Mouse (Mus musculus) cerebellum, adult 2 months (tissue): ENCODE data around the gene Ddx19b. TPM values are rescaled to one million over a fixed set of nuclear protein-coding genes. Genes with fewer than 3 reads are reported as not detected.
A peak's percentile ranks its signal among the peaks of the same experiment; 100 is the strongest.

Experiments used
- DNase-seq, 2 experiments: peaks; one replicate each; pipeline ENCODE4 v3.0.0; 2021
- H3K27ac ChIP-seq: fragments of 200-500 bp; 2 replicates; pipeline ENCODE4 v1.5.1; 2012; ENCODE audit warnings: low read length, control low read depth, inconsistent platforms; ENCODE audit not compliant: insufficient read depth
- H3K27me3 ChIP-seq: fragments of 200-500 bp; 2 replicates; pipeline ENCODE4 v1.6.1; 2012; ENCODE audit warnings: inconsistent platforms, mild to moderate bottlenecking, low read length, moderate library complexity; ENCODE audit not compliant: control insufficient read depth, insufficient read depth
- H3K4me1 ChIP-seq: fragments of 200-500 bp; 2 replicates; pipeline ENCODE4 v1.6.1; 2011; ENCODE audit warnings: low read length; ENCODE audit not compliant: control insufficient read depth, insufficient read depth
- H3K4me3 ChIP-seq: fragments of 200-500 bp; replicated peaks from 2 replicates; pipeline ENCODE3; 2011; ENCODE audit warnings: mild to moderate bottlenecking, low read depth, low read length, control low read depth; ENCODE audit not compliant: insufficient read depth
- CTCF ChIP-seq: fragments of 200-500 bp; IDR thresholded peaks from 2 replicates; pipeline ENCODE4 v1.5.1; 2011; ENCODE audit warnings: low read depth, mild to moderate bottlenecking, control low read depth, low read length, moderate library complexity, borderline replicate concordance; ENCODE audit not compliant: insufficient read depth
- POLR2A ChIP-seq: fragments of 200-500 bp; IDR thresholded peaks from 2 replicates; pipeline ENCODE4 v1.6.1; 2011; ENCODE audit warnings: low read length, control low read depth, borderline replicate concordance; ENCODE audit not compliant: insufficient read depth
- WGBS: fragments of 180-500 bp; shearing (Covaris S2); methylation state at CpG from one replicate; pipeline ENCODE4 v1.1.7; 2018; 5-methylcytosine and 5-hydroxymethylcytosine counted together
- polyA plus RNA-seq: library from polyadenylated mRNA; depleted of rRNA; stranded (reverse); fragments of >200 nt; gene quantifications from 2 replicates; pipeline ENCODE4 v1.2.3, GENCODE M21; 2012; rRNA removed

Ddx19b gene
- polyA plus RNA-seq, 1 experiment, result 13.6 TPM

GRCm38 (mm10) chr8:110958135-110958534, 73.4 kb downstream of the Ddx19b start:
- peaks cover 42% of the 10 kb centered on the region for H3K4me1 ChIP-seq
- 25% methylated on average over 5 of the region's 5 CpGs for WGBS
- TF ChIP-seq POLR2A (no peak), CTCF (no peak)
- no peaks in the 10 kb centered on the region for H3K27me3 ChIP-seq
- DNase-seq, result peak; percentile 54 to 62
- H3K27ac ChIP-seq, result peak overlapping the region; percentile 99
- peak overlapping the region; percentile 67 for H3K4me3 ChIP-seq

- peak; percentile 65; the same call in 1 of the 2 replicates for TF ChIP-seq POLR2A
- TF ChIP-seq CTCF, result peak; percentile 58
- H3K27ac ChIP-seq, result peak overlapping the region; percentile 99
- peak in 1 of 2 experiments; percentile 85 for DNase-seq
- 9% methylated on average over 19 of the region's 19 CpGs for WGBS
- H3K4me1 ChIP-seq, result peaks cover 42% of the 10 kb centered on the region
- peak overlapping the region; percentile 67 for H3K4me3 ChIP-seq
- H3K27me3 ChIP-seq, result no peaks in the 10 kb centered on the region
Observed at GRCm38 (mm10) chr8:110957471-110957870, 74.1 kb downstream of the Ddx19b start.

- peak overlapping the region; percentile 99 for H3K27ac ChIP-seq
- peak overlapping the region; percentile 67 for H3K4me3 ChIP-seq
- TF ChIP-seq POLR2A (no peak), CTCF (no peak)
- peaks cover 37% of the 10 kb centered on the region for H3K4me1 ChIP-seq
- WGBS, result 11% methylated on average over 15 of the region's 15 CpGs
- H3K27me3 ChIP-seq, result no peaks in the 10 kb centered on the region
- DNase-seq, result peak; percentile 79 to 80
Observed at GRCm38 (mm10) chr8:110956619-110957450, 74.7 kb downstream of the Ddx19b start.

- Histone ChIP-seq H3K27ac (no peak overlapping the region), H3K27me3 (no peaks in the 10 kb centered on the region), H3K4me1 (peaks cover 40% of the 10 kb centered on the region), H3K4me3 (no peak overlapping the region)
- no peak for TF ChIP-seq POLR2A
- TF ChIP-seq CTCF, result no peak
- DNase-seq, result no peak
- 69% methylated on average over 8 of the region's 8 CpGs for WGBS
Observed at GRCm38 (mm10) chr8:110954776-110955175, 76.8 kb downstream of the Ddx19b start.

Other genes starting within 250 kb of the Ddx19b start
- 15.8 and 21.1 TPM in 2 replicates for gene Il34, start 225.8 kb downstream of the Ddx19b start, polyA plus RNA-seq
- 56.5 and 60.2 TPM in 2 replicates for gene Cog4, start 185.2 kb downstream of the Ddx19b start, polyA plus RNA-seq
- 44.5 and 49.9 TPM in 2 replicates for gene Sf3b3, start 185.0 kb downstream of the Ddx19b start, polyA plus RNA-seq
- 27.1 and 31.0 TPM in 2 replicates for gene Fuk, start 129.3 kb downstream of the Ddx19b start, polyA plus RNA-seq
- gene St3gal2, start 111.8 kb downstream of the Ddx19b start, polyA plus RNA-seq, result 81.1 and 88.6 TPM in 2 replicates
- gene Ddx19a, start 34.0 kb downstream of the Ddx19b start, polyA plus RNA-seq, result 29.4 and 32.1 TPM in 2 replicates
- gene Aars, start 1.4 kb upstream of the Ddx19b start, polyA plus RNA-seq, result 101 and 108 TPM in 2 replicates
- gene Exosc6, start 24.6 kb upstream of the Ddx19b start, polyA plus RNA-seq, result not detected in 2 replicates
- 0.41 and 0.57 TPM in 2 replicates for gene Clec18a, start 60.7 kb upstream of the Ddx19b start, polyA plus RNA-seq
- gene Pdpr, start 62.9 kb upstream of the Ddx19b start, polyA plus RNA-seq, result 17.3 and 19.6 TPM in 2 replicates
- gene Glg1, start 227.5 kb upstream of the Ddx19b start, polyA plus RNA-seq, result 74.1 and 78.5 TPM in 2 replicates